Mouse (Mus musculus) C2C12 (cell line): Measurements from ENCODE around the gene Gpr119.

Experiments used
- CTCF ChIP-seq: IDR thresholded peaks from one replicate; pipeline ENCODE4 v1.5.1; 2011; ENCODE audit not compliant: control insufficient read depth, insufficient read depth, insufficient read length
- MYOD1 ChIP-seq: IDR thresholded peaks from one replicate; pipeline ENCODE4 v1.6.1; 2011; ENCODE audit warnings: low read depth; ENCODE audit not compliant: control insufficient read depth, insufficient read length

GRCm38 (mm10) chrX:48694460-48694859 is 20.2 kb upstream of the Gpr119 start:
- TF ChIP-seq CTCF = no peak
- no peak for TF ChIP-seq MYOD1
